19 mouse cellular contexts compared by ENCODE assay signal in genomic region chr12:14275265-14275664, GRCm38 (mm10).
DNase-seq lines count a peak whose midpoint lies in the region; ATAC-seq lines count a peak whose summit lies in the region.
"Had no signal": no experiment of that assay in that cellular context is flagged by ENCODE, and none has a peak within 500 bp of the region (broad histone marks: within the 10 kb centered on the region; RNA-seq: fewer than 3 reads in every experiment).

No protein-coding gene starts in this region.

- H3K36me3 ChIP-seq in heart, embryonic 11.5 days (ENCODE audit: control insufficient read depth, insufficient read depth, low read length): no peaks in the 10 kb centered on the region
- H3K36me3 ChIP-seq: G1E had no signal

- H3K27ac ChIP-seq in heart, embryonic 11.5 days (ENCODE audit: low read depth, low read length): no peak overlapping the region

- H3K4me1 ChIP-seq in heart, embryonic 11.5 days (ENCODE audit: control insufficient read depth, insufficient read depth, low read length): no peaks in the 10 kb centered on the region

- no peak overlapping the region for H3K9ac ChIP-seq in heart, embryonic 11.5 days (ENCODE audit: low read depth, low read length)

- no peak overlapping the region for H3K4me2 ChIP-seq in heart, embryonic 11.5 days

- DNase-seq in fat pad, adult 2 months (ENCODE audit: extremely low read depth, low read depth, low spot score): peak; percentile 93
- peak; percentile 93 for DNase-seq in gonadal fat pad, adult 2 months (ENCODE audit: low read depth)
- no peak for DNase-seq in right cerebral cortex, postnatal 4 days
- DNase-seq: adrenal gland, adult 2 months; adrenal gland, adult 8-10 months; adrenal gland, postnatal 10 days; adrenal gland, postnatal 14 days; adrenal gland, postnatal 25 days; adrenal gland, postnatal 36 days; B cell, adult 2 months; cerebellum, adult 11 months; cerebellum, adult 11-12 months; cerebellum, adult 18-20 months had no signal

- H3K9me3 ChIP-seq in heart, embryonic 11.5 days (replicated peaks; ENCODE audit: control insufficient read depth, low read length): no peaks in the 10 kb centered on the region
- H3K9me3 ChIP-seq: G1E had no signal

- no peak overlapping the region for H3K4me3 ChIP-seq in heart, embryonic 11.5 days (ENCODE audit: low read depth, low read length)

- ATAC-seq in heart, embryonic 11.5 days (replicated peaks; ENCODE audit: insufficient number of reproducible peaks, low FRiP score, low TSS enrichment): no peak
- ATAC-seq: activated CD4-positive, CD25-positive, alpha-beta regulatory T cell, adult 4 months; CD4-positive, CD25-positive, alpha-beta regulatory T cell, adult 4 months; Patski had no signal

- H3K27me3 ChIP-seq in heart, embryonic 11.5 days (ENCODE audit: control insufficient read depth, insufficient read depth, low read length): no peaks in the 10 kb centered on the region
- H3K27me3 ChIP-seq: CH12.LX, Patski had no signal
